Mouse (Mus musculus) lung, postnatal 25 days (tissue): ENCODE measurements around the gene Fras1.

Experiments
- DNase-seq: peaks from one replicate; pipeline ENCODE4 v3.0.0; 2022; ENCODE audit warnings: low spot score

The Fras1 gene

DNA sequence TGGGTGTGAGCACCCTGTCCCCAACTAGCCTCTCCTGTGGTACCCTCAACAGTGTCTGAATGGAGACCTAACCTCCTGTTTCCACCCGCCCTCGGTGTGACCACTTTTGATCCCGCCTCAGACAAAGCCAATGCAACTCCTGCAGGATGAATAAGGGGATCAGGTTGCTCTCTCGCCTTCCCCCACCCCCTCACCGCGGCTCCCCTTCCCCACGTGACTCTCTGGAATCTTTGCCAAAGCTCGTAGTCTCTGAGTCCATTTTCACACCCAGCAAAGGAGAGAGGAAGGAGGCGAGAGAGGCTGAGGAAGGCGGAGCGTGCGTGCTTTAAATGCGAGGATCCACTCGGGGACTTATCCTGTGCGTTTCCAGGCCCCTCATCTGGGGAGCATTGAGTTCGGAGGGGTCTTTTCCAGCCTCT lies at the start of gene Fras1:
Fras1 (plus strand) TSS at position 389 of the 419 bp plus-strand sequence.
- peak; percentile 2 for DNase-seq

DNA sequence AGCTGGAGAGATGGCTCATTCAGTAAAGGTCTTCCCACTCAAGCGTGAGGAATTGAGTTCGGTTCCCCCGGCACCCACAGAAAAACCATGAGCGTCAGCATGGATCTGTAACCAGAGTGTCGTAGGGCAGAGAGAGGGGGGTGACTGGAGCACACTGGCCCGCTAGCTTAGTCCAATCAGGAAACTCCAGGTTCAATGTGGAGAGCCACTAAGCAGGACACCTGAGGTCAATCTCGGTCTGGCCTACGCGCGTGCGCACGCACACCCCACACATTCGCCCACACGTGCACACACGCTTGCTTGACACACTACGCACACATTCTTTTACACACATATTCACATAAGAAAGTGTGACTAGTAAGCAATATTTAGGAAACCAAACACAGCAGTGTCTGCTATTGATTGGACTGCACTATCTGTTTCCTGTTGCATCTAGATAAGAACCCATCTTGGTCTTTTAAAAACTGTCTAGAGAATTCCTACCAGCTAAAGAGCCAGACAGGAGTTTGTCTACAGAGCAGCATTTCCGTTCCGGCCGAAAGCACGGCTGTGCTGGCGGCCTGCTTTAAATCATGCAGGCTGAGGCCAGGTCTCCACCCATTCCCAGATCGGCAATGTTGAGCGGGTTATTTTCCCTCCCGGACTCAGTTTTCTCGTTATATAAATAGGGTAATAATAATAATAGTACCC lies 42.6 kb upstream of the Fras1 start:
- no peak for DNase-seq

DNA sequence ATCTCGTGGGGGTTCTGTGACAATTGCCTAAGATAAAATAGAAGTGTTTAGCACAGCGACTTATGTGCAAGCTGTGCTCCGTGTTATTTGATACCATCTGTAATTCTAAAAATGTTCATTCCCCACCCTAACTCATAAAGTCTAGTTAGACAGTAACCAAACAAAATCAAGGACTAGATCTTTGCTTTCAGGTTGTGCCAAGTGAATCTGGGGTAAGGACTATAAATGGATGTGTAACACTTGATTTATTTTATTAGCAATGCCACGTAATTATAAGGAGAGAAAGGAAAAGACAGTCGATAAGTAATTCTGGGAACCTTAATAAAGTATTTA lies 42.1 kb upstream of the Fras1 start:
- no peak for DNase-seq

DNA sequence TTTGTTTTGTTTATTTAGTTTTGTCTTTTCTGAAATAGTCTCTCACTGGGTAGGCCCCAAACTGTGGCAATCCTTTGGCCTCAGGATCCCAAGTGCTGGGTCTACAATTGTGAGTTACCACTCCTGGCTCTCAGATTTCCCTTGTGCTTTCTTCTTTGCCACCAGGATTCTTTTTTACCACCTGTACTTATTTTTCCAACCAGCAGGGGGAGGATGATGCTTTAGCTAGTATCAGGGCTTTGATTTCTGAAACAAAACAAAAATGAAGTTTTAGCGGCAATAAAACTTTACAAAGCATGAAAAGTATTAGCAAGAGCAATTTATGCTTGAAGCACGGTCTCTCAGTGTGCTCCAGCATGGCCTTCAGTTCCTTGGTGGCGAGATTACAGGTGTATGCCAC lies 39.8 kb upstream of the Fras1 start:
- peak; percentile 8 for DNase-seq

DNA sequence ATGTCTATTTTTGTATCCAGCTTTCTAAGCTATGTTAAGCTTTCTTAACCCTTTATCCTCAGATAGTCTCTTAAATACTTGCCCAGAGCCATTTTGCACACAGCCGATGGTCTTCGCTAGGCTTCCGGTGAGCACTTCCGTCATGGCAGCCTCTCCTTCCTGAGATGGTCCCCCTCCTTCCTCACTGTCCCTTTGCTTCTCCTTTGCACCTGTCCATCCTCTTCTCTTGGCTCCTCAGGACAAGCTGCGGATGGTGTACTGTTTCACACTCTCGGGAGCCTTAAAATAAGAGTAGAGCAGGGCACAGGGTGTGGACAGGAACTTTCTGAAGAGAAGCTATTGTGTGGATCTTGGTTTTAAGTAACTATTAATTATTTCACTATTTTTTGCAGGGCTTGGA lies 33.2 kb upstream of the Fras1 start:
- DNase-seq, result no peak

DNA sequence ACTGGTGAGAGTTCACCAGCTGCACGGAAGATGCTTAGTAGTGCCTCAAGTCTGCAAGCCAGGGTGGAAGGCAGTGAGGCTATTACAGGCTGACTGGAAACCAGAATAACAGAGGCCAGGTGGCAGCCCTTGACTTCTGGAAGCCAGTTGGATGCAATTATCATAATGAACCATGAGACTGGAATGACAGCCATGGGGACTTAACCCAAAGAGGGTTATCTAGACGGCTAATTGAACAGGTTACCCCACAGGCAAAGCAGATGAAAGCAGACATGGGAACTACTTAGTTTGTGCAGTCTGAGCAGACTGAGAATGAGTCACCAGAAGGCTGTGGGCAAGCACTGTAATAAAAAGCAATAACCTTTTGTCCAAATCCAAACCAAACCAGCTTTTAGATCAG lies 28.8 kb upstream of the Fras1 start:
- no peak for DNase-seq

DNA sequence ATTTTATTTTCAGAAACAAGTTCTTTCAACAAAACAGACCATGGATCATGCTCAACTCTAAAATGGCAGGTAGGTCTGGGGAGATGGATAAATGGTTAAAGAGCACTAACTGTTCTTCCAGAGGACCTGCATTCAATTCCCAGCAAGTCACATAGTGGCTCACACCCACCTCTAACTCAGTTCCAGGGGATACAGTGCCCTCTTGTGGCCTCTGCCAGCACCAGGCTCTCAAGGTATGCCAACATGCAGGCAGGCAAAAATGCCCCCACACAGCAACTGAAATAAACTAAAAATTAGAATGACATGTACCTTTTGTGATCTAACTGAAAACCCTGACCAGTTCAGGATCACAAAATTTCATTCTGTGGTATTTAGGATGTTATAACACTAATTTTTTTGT lies 21.8 kb upstream of the Fras1 start:
- no peak for DNase-seq

DNA sequence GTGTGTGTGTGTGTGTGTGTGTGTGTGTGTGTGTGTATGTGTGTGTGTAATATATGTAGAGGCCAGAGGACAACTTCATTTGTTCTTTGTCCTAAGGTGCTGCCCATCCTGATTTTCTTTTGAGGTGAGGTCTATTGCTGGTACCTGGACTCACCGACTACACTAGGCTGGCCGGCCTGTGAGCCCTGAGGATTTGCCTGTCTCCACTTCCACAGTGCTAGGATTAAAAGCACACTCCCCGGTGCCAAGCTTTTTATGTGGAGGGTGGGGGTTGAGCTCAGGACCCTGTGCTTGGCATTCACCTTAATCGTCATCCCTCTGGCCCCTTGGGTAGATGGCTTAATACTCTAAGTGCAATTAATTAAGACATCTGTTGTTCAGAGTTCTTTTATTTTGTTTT lies 9.8 kb upstream of the Fras1 start:
- no peak for DNase-seq

DNA sequence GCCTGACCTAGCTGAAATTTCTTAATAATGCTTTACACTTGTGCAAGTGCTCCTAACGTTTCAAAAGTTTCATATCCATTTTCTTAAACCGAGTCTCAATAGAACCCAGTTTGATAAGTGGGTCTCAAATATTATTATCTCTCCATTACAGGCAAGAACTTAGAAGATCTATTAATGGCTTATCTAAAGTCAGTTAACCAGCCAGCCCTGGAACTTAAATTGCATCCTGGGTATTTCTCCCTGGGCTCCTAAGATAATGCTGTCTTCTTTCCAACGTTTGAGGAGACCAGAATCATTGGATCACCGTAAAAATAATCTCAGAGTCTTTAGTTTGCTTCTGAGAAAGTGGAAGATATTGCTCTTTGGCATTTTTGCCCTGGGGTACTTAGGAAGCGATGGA lies 8.2 kb upstream of the Fras1 start:
- no peak for DNase-seq

DNA sequence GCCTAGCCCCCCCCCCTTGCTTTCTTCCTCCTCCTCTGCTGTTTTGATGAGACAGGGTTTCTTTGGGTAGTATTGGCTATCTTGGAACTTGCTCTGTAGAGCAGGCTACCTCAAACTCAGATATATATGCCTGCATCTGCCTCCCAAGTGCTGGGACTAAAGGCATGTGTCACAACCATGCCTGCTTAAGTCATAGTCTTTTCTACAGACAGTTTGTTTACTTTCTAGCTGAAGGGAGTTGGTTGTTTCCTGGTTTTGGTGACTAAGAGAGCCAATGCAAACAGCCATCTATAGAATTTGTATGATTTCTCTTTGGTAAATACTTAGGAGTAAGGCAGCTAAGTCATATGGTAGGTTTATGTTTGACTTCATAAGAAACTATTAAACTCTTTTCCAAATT lies 6.5 kb upstream of the Fras1 start:
- no peak for DNase-seq

DNA sequence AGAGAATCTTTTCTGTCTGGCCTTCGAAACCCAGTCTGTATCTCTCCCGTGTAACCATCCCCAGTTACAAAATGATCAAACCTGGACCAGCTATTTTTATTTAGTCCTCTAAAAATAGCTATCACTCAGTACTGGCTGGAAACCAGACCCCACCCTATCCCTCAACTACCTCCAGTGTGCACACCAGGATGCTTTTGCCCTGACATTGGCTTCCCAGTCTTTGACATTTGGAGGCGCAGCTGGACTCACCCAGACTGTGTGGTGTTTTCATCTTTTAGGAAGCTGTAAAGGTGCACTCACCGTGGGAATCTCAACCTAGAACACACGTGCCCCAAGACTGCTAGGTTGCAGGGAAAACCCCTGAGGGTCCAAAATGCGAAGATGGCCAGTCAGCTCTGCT lies 649 bp upstream of the Fras1 start:
- DNase-seq, result no peak

DNA sequence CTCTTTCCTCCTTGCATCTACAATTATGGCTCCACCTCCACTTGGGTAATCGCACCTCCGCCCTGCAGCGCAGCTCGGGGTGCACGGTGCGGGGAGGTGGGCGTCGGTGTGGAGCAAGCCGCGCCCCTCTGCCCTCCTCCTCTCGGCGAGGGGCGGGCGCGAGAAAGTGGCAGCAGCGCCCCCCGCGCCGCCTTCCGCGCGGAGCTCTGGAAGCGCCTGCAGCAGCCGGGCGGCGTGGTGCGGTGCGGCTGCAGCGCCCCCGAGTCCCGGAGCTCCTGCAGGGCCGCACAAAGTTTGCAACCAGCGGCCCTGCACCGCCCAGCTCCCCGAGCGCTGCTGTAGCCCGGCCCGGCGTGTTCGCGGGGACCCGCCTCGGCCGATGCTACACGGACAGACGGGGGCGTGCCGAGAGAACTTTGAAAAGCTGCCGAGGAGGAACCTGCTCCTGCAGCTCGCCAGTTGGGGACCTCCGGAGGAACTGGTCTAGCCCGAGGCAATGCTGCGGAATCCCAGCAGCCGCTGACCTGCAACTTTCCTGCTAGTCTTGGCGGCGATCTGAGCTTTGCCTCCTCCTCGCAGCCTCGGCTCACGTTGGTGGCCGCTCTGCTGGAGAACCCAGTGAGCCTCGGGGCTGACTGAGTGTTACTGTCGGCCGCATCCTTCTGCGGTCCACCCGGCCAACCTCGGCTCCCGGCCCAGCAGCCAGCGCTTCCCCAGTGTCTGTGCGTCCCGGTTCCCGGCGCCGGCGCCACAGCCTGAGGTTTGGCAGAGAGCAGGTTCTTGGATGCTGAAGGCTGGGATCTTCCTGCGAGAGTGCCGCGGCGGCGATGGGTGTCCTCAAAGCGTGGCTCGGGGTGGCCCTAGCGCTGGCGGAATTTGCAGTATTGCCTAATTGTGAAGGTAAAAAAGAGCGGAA lies 489 bp downstream of the Fras1 start:
- peak; percentile 40 for DNase-seq

DNA sequence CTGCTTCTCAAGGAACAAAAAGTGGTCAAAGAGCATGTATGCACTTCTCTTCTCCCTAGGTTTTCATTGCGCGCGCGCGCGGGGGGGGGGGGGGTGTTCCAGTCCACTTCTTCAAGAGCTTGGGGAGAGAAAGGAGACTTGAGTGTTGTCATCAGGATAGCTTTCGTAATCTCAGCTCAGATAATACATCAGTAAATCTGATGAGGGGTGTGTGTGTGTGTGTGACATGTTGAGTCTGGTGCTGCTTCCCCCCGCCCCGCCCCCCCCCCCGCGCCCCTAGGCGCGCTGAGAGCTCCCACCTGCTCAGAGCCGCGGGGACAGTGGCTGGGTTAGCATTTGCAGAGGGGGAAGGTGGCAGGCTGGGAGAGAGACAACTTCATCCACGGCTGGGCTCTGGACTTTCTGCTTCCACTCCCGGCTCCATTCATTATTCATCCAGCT lies 1.7 kb downstream of the Fras1 start:
- DNase-seq, result no peak

DNA sequence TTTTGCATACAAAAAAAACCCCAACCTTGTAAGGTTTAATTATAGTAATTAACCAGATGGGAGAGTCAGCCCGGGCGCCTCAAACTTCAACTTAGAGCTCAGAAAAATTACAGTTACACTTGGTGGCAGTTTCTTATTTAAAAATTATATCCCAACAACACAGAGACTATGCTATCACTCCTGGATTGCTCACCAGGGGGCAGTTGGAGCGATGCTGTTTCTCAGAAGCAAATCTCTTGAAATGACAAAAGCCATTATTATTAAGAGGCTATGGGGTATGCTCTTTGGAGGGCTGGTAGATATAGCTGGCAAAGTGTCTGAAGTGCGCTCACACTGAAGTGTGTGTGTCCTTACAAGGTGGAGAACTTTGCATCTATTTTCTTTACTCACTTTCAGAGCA lies 2.5 kb downstream of the Fras1 start:
- DNase-seq, result no peak

DNA sequence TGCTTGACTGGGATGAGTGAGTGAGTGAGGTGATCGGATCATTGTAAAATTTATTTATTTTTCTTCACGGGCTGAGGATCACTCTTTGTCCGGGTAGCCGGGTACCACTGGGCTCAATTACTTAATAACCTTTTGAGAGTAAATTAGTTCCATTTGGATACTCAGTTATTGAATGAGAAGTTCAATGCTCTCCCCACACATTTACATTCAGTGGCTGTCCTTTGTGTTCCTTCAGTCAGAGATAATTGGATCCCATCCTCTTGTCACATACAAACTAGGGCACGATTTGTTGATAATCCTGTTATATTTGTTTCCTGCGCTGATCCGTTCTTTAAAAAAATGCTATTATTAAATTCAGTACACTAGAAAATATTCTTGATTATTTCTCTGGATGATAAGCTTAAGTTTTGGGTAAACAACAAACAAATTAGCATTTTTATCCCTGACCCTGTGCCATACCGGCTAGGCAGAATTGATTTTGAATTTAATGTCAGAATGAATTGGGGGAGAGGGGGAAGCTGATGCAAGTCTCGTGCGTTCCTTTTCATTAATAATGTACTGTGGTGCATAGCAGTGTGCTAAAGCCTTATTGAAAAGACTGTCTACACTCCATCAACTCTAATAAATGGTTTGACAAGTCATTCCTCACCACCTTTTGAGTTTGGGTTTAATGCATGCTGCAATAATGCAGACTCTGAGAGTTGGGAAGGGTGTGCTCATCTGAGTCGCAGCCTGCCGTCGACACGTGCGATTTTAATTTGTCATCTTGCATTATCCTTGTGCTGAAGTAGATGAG lies 12.6 kb downstream of the Fras1 start:
- no peak for DNase-seq

DNA sequence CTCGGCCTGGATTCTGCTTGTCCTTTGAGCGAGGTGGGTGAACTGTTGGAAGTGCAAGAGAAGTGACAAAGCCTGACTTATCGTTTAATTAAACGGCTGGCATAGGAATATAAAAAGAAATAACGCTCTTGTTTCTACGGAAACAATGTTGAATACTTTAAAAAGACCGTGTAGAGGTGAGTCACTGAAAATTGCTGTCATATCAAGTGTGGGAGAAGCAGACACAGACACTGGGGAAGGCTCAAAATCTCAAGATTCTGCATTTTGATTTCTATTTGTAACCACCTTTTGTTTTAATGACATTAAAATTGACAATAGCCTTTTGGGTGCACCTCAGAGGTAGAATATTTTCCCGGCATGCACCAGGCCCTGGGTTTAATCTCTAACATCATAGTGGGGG lies 14.6 kb downstream of the Fras1 start:
- DNase-seq, result no peak

DNA sequence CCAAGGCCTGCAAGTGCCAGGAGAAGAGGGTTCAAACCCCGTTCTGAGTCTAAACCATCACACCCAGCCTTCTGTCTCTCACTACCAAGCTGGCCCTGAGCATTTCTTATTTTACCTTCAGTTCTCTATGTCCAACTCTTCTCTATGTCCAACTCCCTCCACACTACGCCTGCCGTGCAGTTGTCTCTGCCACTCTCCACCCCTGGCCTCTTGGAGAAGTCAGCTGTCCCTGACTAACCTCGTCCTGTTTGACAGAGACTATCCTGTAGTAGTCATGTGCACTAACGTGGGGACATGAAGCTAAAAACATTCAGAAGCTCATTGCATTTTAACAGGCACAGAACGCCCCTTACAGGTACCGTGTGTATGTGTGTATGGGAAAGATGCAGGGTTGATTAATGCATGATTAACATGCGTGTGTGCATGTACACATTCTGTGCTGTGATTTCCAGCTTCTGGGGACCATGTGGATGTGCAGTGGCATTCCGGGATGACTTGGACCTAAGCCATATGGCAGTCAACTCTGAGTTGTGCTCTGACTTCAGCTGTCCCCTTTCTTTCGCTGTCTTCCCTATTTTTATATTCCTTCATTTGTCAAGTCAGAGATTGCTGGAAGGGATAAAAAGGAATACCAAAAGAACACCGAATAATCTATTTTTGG lies 16.3 kb downstream of the Fras1 start:
- no peak for DNase-seq

DNA sequence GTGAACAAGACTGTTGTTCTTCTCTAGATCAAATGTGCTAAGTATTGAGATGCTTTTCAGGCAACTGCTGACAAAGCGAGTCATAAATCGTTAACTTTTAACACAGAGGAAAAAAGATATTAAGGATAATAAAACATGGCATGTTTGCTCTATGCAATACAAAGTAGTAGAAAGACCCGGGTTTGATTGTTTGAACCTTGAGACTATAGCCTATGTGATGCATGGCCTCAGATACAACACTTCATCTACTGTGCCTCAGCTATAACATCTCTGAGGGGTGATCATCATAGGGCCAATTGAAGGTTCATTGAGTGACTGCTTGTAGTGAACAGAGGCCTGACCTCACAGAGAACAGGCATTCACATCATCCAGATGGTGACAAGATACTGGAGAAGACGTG lies 17.3 kb downstream of the Fras1 start:
- no peak for DNase-seq

DNA sequence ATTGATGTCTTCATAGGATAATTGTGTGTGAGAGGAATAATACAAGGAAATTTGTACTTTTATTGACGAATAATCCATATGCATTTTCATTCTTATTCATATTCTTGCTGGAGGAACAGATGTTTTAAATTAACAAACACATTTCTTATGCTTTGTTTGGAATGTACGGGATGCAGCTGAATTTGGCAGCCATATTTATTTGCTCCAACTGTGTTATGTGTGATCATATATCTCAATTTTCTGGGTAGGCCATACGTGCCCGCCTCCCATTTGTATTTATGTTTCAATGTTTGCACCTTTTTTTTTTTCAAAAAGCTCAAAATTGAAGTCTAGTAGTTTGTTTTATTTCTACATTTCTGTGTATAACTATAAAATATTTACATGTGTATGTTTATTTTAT lies 21.2 kb downstream of the Fras1 start:
- no peak for DNase-seq

DNA sequence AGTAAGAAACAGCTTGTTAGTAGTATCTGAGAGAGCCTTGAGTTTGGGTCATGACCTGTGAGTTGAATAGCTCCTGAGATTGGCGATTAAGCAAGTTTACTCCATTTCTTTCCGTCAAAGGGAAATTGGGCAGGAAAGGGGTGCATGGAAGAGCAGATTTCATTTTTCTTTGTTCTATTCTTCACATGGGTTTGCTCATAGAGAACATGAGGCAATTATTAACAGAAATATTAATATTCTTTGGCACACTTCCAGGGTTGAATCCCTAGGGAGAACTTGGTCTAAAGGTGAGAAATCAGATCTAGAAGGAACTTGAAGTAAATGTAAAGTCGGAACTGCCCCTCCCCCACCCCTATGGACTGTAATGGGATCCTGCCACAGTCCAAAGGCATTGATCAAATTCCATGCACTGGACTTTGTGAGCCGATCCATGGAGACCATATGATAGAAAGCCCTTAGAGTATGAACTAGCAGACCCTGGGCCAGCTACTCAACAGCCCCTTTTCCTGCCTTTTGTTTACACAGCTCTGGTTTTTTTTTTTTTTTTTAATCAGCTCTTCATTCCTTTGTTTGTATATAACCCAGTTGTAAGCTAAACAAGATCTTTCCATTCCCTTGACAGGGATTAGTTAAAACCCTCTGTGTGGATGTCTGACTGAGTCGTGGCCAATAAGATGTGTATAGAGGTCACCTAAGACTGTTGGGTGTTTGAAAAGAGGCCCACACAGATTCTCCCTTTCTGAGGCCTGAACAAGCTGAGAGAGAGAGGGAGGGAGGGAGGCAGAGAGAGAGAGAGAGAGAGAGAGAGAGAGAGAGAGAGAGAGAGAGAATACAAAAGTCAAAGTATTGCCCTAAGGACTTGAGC lies 22.3 kb downstream of the Fras1 start:
- no peak for DNase-seq

DNA sequence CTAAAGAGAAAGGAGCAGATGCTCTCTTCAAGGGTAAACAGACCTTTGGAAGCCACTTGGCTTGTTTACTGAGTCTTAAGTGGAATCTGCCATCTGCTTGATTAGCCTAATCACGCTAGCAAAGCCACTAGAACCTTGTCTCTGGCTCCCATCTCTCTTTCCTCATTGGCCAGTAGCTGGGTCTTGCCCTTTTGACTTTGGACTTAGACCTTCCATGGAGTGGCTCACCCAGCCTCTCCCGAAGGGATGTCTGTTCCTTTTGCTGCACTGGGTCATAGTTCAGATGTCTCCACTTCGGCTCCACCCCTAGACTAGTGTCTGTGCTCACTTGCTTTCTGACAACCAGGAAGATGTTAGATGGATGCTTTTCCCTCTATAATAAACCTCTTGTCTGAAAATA lies 28.8 kb downstream of the Fras1 start:
- DNase-seq, result no peak
